Mouse (Mus musculus) regulatory T cell (primary cell): ENCODE measurements at regions not wholly inside any gene's neighbourhood (a gene's known extent, or its start where the extent isn't known, plus 50 kb on each side); places are given as distances from the start of the nearest gene placed in this dataset.
"Not testable (repeated sequence)": the region's sequence is repeated elsewhere in the genome, so short reads cannot be mapped to it uniquely, and the experiment has no call there.

Experiments used
- in situ Hi-C: fragments of 300-600 bp; cut with MboI, MseI; formaldehyde crosslinking; loops from one replicate; pipeline ENCODE4 v1.15.1; 2025; ENCODE audit warnings: high pct_unique_total_duplicates

GRCm38 (mm10) chr12:17852138-17852537 is 161.5 kb downstream of the Hpcal1 start:
- in situ Hi-C loops = not testable (repeated sequence)

GRCm38 (mm10) chr12:17872491-17872890 is 181.8 kb downstream of the Hpcal1 start:
- in situ Hi-C loops = not testable (repeated sequence)

GRCm38 (mm10) chr12:17881371-17882116 is 190.9 kb downstream of the Hpcal1 start:
- in situ Hi-C loops = loop anchor here (25.0 kb wide), 1 partner anchor 731 kb away; no protein-coding TSS in a partner anchor

DNA sequence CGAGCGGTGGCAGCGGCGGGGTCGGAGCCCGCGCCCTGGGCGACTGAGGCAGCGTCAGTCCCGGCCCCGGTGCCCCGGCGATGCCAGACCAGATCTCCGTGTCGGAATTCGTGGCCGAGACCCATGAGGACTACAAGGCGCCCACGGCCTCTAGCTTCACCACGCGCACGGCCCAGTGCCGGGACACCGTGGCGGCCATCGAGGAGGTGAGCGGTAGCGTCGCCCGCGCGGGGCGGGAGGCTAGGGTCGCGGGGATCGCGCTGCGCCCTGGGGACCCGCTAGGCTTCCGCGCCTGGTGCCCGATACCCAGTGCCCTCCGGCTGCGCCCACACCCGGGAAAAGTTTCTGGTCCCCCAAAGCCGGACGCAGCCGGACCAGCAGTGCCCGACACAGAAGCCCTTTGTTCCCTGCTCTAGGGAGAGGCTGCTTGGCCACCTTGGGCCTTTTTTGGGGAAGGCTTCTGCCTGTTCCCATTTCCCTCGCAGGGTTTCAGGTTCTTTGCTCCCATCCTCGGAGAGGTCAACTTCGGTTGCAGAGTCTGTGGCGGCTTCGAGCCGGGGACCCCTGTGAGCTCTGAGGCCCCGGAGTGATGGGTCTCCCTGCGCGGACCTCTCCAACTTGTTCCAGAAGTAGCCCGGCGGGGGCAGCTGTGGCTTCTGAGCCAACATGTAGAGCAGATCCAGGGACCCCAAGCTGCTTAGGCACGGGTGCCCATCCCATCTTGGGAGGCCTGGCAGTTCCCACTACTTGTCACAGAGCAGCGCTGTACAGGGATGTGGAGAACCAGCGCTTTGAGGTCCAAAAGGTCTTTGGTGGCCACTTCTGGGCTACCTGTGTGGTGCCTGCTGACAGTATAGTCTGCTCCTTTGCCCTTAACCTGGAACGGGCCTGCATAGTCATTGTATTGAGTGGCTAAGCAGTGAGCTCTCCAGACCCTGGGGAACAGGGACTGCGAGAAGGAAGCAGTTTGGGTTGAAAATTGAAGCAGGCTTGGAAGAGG is 191.8 kb downstream of the Hpcal1 start:
- in situ Hi-C loops = loop anchor here (25.0 kb wide), 1 partner anchor 730 kb away; no protein-coding TSS in a partner anchor

GRCm38 (mm10) chr12:17891663-17892310 is 201.1 kb downstream of the Hpcal1 start:
- in situ Hi-C loops = loop anchor here (25.0 kb wide), 1 partner anchor 721 kb away; no protein-coding TSS in a partner anchor

GRCm38 (mm10) chr12:17913058-17913457 is 222.4 kb downstream of the Hpcal1 start:
- in situ Hi-C loops = not testable (repeated sequence)
